Mouse (Mus musculus) spleen, postnatal 10 days (tissue): ENCODE results near the gene Rhod.
A peak's percentile ranks its signal among the peaks of the same experiment; 100 is the strongest.
"Not testable (repeated sequence)": the region's sequence is repeated elsewhere in the genome, so short reads cannot be mapped to it uniquely, and the experiment has no call there.

Source experiments
- DNase-seq, 2 experiments: peaks; one replicate each; pipeline ENCODE4 v3.0.0; 2021 to 2022; ENCODE audit warnings: low spot score in 2 of 2

Gene Rhod

GRCm38 (mm10) chr19:4409062-4409461 lies 30.2 kb downstream of the Rhod start:
- no peak for DNase-seq

GRCm38 (mm10) chr19:4404840-4405239 lies 34.4 kb downstream of the Rhod start:
- no peak for DNase-seq

GRCm38 (mm10) chr19:4398959-4399358 lies 40.3 kb downstream of the Rhod start:
- no peak for DNase-seq

- DNase-seq, result no peak
Observed at GRCm38 (mm10) chr19:4398630-4398948, 40.6 kb downstream of the Rhod start.

GRCm38 (mm10) chr19:4397798-4398629 lies 41.2 kb downstream of the Rhod start, which contains the start of gene Kdm2a:
Gene Kdm2a, minus strand, starts transcription at chr19:4398285.
- DNase-seq, result peak; percentile 65 to 75

- peak; percentile 89 to 98 for DNase-seq
Observed at GRCm38 (mm10) chr19:4396998-4397797, 42.0 kb downstream of the Rhod start.

GRCm38 (mm10) chr19:4396081-4396997 lies 42.9 kb downstream of the Rhod start:
- DNase-seq, result peak; percentile 63 to 73

GRCm38 (mm10) chr19:4387276-4387675 lies 52.0 kb downstream of the Rhod start:
- no peak for DNase-seq

- DNase-seq, result no peak
Observed at GRCm38 (mm10) chr19:4385026-4385425, 54.2 kb downstream of the Rhod start.

GRCm38 (mm10) chr19:4384322-4384721 lies 54.9 kb downstream of the Rhod start:
- peak in 1 of 2 experiments; percentile 18 for DNase-seq

- no peak for DNase-seq
Observed at GRCm38 (mm10) chr19:4383306-4383705, 55.9 kb downstream of the Rhod start.

GRCm38 (mm10) chr19:4382303-4382702 lies 56.9 kb downstream of the Rhod start:
- not testable (repeated sequence) for DNase-seq
